Mouse (Mus musculus): ENCODE data around the gene Hmgcl. TPM values are rescaled to one million over a fixed set of nuclear protein-coding genes. Genes with fewer than 3 reads are reported as not detected.
"Not testable (repeated sequence)": the region's sequence is repeated elsewhere in the genome, so short reads cannot be mapped to it uniquely, and the experiment has no call there.

Gene Hmgcl
- polyA plus RNA-seq, 1 experiment from 2014 or later: 107 TPM

- Histone ChIP-seq H3K4me3 (replicated peaks; ENCODE audit: low read depth, low read length) (peak overlapping the region; percentile 91), H3K4me2 (ENCODE audit: low read length) (peak overlapping the region; percentile 92), H3K36me3 (ENCODE audit: insufficient read depth, low read length) (peaks cover 48% of the 10 kb centered on the region), H3K27me3 (ENCODE audit: insufficient read depth, low read length) (no peaks in the 10 kb centered on the region), H3K4me1 (replicated peaks; ENCODE audit: insufficient read depth, low read length) (peaks cover 16% of the 10 kb centered on the region), H3K27ac (peak overlapping the region; percentile 71), H3K9me3 (replicated peaks; ENCODE audit: low read length) (no peaks in the 10 kb centered on the region), H3K9ac (ENCODE audit: low read depth, low read length) (peak overlapping the region; percentile 85)
- ATAC-seq (replicated peaks; ENCODE audit: low FRiP score, low read depth) (peak; percentile 34; the same call in 1 of the 2 replicates), DNase-seq (ENCODE audit: low spot score) (no peak)
- 0% methylated on average over 35 of the region's 35 CpGs for WGBS
- no peak for TF ChIP-seq CTCF (IDR thresholded peaks at IDR 0.05; ENCODE audit: low read depth)
These were observed 25.7 kb downstream of the Hmgcl start for GRCm38 (mm10) chr4:135971805-135972555.

DNA sequence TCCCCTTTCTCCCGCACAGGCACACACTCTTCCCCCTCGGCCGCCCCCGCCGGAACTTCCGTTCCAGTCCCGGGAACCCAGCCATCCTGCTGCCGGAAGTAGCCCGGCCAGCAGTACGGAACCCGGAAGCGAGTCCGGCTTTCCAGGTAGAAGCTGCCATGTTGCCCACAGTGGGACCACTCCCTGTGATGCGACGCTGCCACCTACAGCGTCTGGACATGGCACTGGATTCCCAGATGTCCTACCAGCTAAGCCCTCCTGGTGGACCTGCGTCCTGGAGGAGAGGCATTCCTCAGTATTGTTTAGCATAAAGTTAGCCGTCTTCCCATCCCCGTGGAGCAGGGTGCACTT, 26.3 kb downstream of the Hmgcl start, which contains the start of gene Lypla2:
Gene Lypla2 (minus strand): TSS at position 71 of the 351 bp plus-strand sequence.
- H3K4me3 ChIP-seq (replicated peaks; ENCODE audit: low read depth, low read length): peak within 1 kb of the TSS; percentile 91
- H3K27ac ChIP-seq: peak within 1 kb of the TSS; percentile 71
- H3K36me3 ChIP-seq (ENCODE audit: insufficient read depth, low read length): peaks cover 46% of the 10 kb centered on the region
- DNase-seq (ENCODE audit: low spot score) (peak; percentile 91), ATAC-seq (replicated peaks; ENCODE audit: low FRiP score, low read depth) (peak; percentile 65)
- H3K9me3 ChIP-seq (replicated peaks; ENCODE audit: low read length): no peaks in the 10 kb centered on the region
- peak within 1 kb of the TSS; percentile 92 for H3K4me2 ChIP-seq (ENCODE audit: low read length)
- TF ChIP-seq CTCF (IDR thresholded peaks at IDR 0.05; ENCODE audit: low read depth): peak; percentile 8; the same call in 1 of the 2 replicates
- H3K4me1 ChIP-seq (replicated peaks; ENCODE audit: insufficient read depth, low read length): peaks cover 16% of the 10 kb centered on the region
- peak within 1 kb of the TSS; percentile 85 for H3K9ac ChIP-seq (ENCODE audit: low read depth, low read length)
- 1% methylated on average over 19 of the region's 19 CpGs for WGBS
- no peaks in the 10 kb centered on the region for H3K27me3 ChIP-seq (ENCODE audit: insufficient read depth, low read length)

DNA sequence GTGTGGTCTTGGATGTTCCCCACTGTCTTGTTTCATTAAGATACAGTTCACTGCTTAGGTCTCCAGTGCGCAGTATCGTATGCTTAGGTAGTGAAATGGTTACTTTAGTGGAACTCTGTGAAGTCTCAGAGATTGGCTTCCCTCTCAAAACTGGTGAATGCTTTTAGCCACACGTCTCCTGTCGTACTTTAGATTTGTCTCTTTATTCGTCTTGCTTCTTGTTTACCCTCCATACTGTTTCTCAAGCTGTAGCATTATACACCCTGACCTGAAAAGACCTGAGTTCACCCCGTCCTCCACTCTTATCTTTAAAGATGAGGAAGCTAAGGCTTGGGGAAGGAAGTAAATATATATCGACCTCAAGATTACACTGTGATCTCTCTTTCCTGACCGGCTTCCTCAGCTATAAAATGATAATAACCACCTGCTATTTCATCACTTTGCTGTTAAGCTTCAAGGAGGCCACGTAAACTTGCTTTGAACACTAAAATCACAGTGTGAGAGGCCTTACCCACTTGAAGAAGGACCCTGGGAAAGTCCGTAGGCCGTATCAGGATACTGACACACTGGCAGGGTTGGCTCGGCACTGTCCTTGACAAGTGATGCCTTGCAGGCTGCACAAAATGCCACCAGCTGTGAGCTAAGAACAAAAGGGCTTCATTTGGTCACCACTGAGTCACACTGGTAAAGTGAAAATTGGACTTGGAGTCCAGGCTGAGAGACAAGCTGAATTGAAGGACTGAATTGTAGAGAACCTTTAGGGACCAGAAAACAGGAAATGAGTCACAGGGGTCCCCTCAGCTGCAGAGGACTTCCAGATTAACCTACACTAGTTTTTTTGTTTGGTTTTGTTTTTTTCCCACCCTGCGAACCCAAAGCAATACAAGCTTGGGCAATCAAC, 26.9 kb downstream of the Hmgcl start:
- H3K27ac ChIP-seq: no peak overlapping the region
- H3K36me3 ChIP-seq (ENCODE audit: insufficient read depth, low read length): peaks cover 40% of the 10 kb centered on the region
- peak overlapping the region; percentile 85 for H3K9ac ChIP-seq (ENCODE audit: low read depth, low read length)
- ATAC-seq (replicated peaks; ENCODE audit: low FRiP score, low read depth) (no peak), DNase-seq (ENCODE audit: low spot score) (no peak)
- H3K4me2 ChIP-seq (ENCODE audit: low read length): peak overlapping the region; percentile 92
- peaks cover 16% of the 10 kb centered on the region for H3K4me1 ChIP-seq (replicated peaks; ENCODE audit: insufficient read depth, low read length)
- WGBS: 60% methylated on average over 13 of the region's 13 CpGs
- H3K27me3 ChIP-seq (ENCODE audit: insufficient read depth, low read length): no peaks in the 10 kb centered on the region
- H3K9me3 ChIP-seq (replicated peaks; ENCODE audit: low read length): no peaks in the 10 kb centered on the region
- H3K4me3 ChIP-seq (replicated peaks; ENCODE audit: low read depth, low read length): peak overlapping the region; percentile 91
- TF ChIP-seq CTCF (IDR thresholded peaks at IDR 0.05; ENCODE audit: low read depth): no peak

GRCm38 (mm10) chr4:135976146-135976545, 29.9 kb downstream of the Hmgcl start:
- no peak overlapping the region for H3K9ac ChIP-seq (ENCODE audit: low read depth, low read length)
- H3K36me3 ChIP-seq (ENCODE audit: insufficient read depth, low read length): peaks cover 20% of the 10 kb centered on the region
- peaks cover 11% of the 10 kb centered on the region for H3K4me1 ChIP-seq (replicated peaks; ENCODE audit: insufficient read depth, low read length)
- no peaks in the 10 kb centered on the region for H3K9me3 ChIP-seq (replicated peaks; ENCODE audit: low read length)
- 90% methylated on average over 12 of the region's 12 CpGs for WGBS
- no peak overlapping the region for H3K4me3 ChIP-seq (replicated peaks; ENCODE audit: low read depth, low read length)
- ATAC-seq (replicated peaks; ENCODE audit: low FRiP score, low read depth): no peak
- DNase-seq (ENCODE audit: low spot score): no peak
- H3K27me3 ChIP-seq (ENCODE audit: insufficient read depth, low read length): no peaks in the 10 kb centered on the region
- no peak for TF ChIP-seq CTCF (IDR thresholded peaks at IDR 0.05; ENCODE audit: low read depth)
- no peak overlapping the region for H3K27ac ChIP-seq
- no peak overlapping the region for H3K4me2 ChIP-seq (ENCODE audit: low read length)

DNA sequence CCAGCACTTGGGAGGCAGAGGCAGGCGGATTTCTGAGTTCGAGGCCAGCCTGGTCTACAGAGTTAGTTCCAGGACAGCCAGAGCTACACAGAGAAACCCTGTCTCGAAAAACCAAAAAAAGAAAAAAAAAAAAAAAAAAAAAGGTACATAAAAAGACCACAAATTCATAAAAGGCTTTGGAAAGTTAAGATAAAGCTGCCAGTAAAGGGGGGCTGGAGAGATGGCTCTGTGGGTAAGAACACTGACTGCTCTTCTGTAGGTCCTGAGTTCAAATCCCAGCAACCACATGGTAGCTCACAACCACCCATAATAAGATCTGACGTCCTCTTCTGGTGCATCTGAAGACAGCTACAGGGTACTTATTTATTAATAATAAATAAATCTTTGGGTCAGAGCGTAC, 34.0 kb downstream of the Hmgcl start:
- 97% methylated on average over 5 of the region's 5 CpGs for WGBS
- H3K9me3 ChIP-seq (replicated peaks; ENCODE audit: low read length); H3K4me2 ChIP-seq (ENCODE audit: low read length); ATAC-seq (replicated peaks; ENCODE audit: low FRiP score, low read depth); H3K27me3 ChIP-seq (ENCODE audit: insufficient read depth, low read length); H3K4me3 ChIP-seq (replicated peaks; ENCODE audit: low read depth, low read length); DNase-seq (ENCODE audit: low spot score); H3K4me1 ChIP-seq (replicated peaks; ENCODE audit: insufficient read depth, low read length); H3K27ac ChIP-seq; H3K9ac ChIP-seq (ENCODE audit: low read depth, low read length): not testable (repeated sequence)
- peaks cover 24% of the 10 kb centered on the region for H3K36me3 ChIP-seq (ENCODE audit: insufficient read depth, low read length)

DNA sequence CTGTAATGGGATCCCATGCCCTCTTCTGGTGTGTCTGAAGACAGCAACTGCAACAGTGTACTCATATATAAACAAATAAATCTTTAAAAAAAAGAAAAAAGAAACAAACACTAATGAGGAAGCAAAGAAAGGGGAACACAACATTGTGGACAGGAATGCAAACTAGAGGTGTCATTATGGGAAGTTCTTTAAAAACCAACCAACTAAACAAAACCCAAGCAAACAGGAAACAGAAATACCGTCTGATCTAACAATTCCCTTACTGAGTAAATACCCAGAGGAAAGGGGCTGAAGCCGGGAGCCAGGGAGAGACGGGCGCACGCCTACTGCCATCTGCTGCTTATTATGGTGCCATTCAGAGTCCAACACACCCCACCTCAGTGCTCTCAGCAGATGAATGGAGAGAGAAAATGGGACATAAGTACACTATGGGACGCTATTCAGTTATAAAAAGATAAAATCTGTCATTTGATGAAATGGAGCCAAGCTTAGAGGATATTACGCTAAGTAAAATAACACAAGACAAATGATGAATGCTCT, 35.3 kb downstream of the Hmgcl start:
- Histone ChIP-seq H3K4me1 (replicated peaks; ENCODE audit: insufficient read depth, low read length) (peaks cover 7% of the 10 kb centered on the region; the same call in 1 of the 2 replicates), H3K36me3 (ENCODE audit: insufficient read depth, low read length) (peaks cover 17% of the 10 kb centered on the region), H3K27ac (no peak overlapping the region), H3K27me3 (ENCODE audit: insufficient read depth, low read length) (no peaks in the 10 kb centered on the region), H3K4me3 (replicated peaks; ENCODE audit: low read depth, low read length) (no peak overlapping the region), H3K9me3 (replicated peaks; ENCODE audit: low read length) (no peaks in the 10 kb centered on the region), H3K9ac (ENCODE audit: low read depth, low read length) (no peak overlapping the region), H3K4me2 (ENCODE audit: low read length) (no peak overlapping the region)
- no peak for DNase-seq (ENCODE audit: low spot score)
- no peak for TF ChIP-seq CTCF (IDR thresholded peaks at IDR 0.05; ENCODE audit: low read depth)
- no peak for ATAC-seq (replicated peaks; ENCODE audit: low FRiP score, low read depth)
- WGBS: 79% methylated on average over 7 of the region's 7 CpGs

All from kidney, postnatal 0 days (tissue).